Mouse (Mus musculus): ENCODE measurements around the gene Khsrp. TPM values are rescaled to one million over a fixed set of nuclear protein-coding genes. Genes with fewer than 3 reads are reported as not detected.

Gene Khsrp
- 56.3 and 56.9 TPM in 2 replicates for polyA plus RNA-seq (2011; ENCODE audit: insufficient read depth, insufficient read length, low replicate concordance, missing spikeins)

- Histone ChIP-seq H3K4me1 (ENCODE audit: control insufficient read depth, insufficient read depth, low read length) (peaks cover 1% of the 10 kb centered on the region; the same call in 1 of the 2 replicates), H3K27ac (ENCODE audit: control insufficient read depth, insufficient read depth, low read depth, low read length, poor library complexity) (peak within 1 kb of the TSS; percentile 89), H3K4me3 (replicated peaks; ENCODE audit: control insufficient read depth, low read depth, low read length) (peak within 1 kb of the TSS; percentile 81)
- TF ChIP-seq CTCF (IDR thresholded peaks at IDR 0.05; ENCODE audit: control insufficient read depth, insufficient read depth, low read length) (no peak), POLR2A (IDR thresholded peaks at IDR 0.05; ENCODE audit: borderline replicate concordance, control insufficient read depth, low read depth, low read length) (peak; percentile 47; the same call in 1 of the 2 replicates)
- WGBS: 3% methylated on average over 97 of the region's 99 CpGs
Measured at GRCm38 (mm10) chr17:57030931-57031660, at the start of gene Khsrp. Gene Khsrp, minus strand, starts transcription at chr17:57031522.

- no peak for TF ChIP-seq POLR2A (IDR thresholded peaks at IDR 0.05; ENCODE audit: borderline replicate concordance, control insufficient read depth, low read depth, low read length)
- TF ChIP-seq CTCF (IDR thresholded peaks at IDR 0.05; ENCODE audit: control insufficient read depth, insufficient read depth, low read length): no peak
- peaks cover 3% of the 10 kb centered on the region; the same call in 1 of the 2 replicates for H3K4me1 ChIP-seq (ENCODE audit: control insufficient read depth, insufficient read depth, low read length)
- no peak overlapping the region for H3K27ac ChIP-seq (ENCODE audit: control insufficient read depth, insufficient read depth, low read depth, low read length, poor library complexity)
- 64% methylated on average over 3 of the region's 3 CpGs for WGBS
- H3K4me3 ChIP-seq (replicated peaks; ENCODE audit: control insufficient read depth, low read depth, low read length): no peak overlapping the region
Measured at GRCm38 (mm10) chr17:57079919-57080318, 48.6 kb upstream of the Khsrp start.

- Histone ChIP-seq H3K27ac (ENCODE audit: control insufficient read depth, insufficient read depth, low read depth, low read length, poor library complexity) (peak within 1 kb of the TSS; percentile 82), H3K4me1 (ENCODE audit: control insufficient read depth, insufficient read depth, low read length) (peaks cover 3% of the 10 kb centered on the region; the same call in 1 of the 2 replicates), H3K4me3 (replicated peaks; ENCODE audit: control insufficient read depth, low read depth, low read length) (peak within 1 kb of the TSS; percentile 70)
- WGBS: 2% methylated on average over 6 of the region's 6 CpGs
- TF ChIP-seq POLR2A (IDR thresholded peaks at IDR 0.05; ENCODE audit: borderline replicate concordance, control insufficient read depth, low read depth, low read length) (peak; percentile 84; the same call in 1 of the 2 replicates), CTCF (IDR thresholded peaks at IDR 0.05; ENCODE audit: control insufficient read depth, insufficient read depth, low read length) (no peak)
Measured at GRCm38 (mm10) chr17:57078336-57078735, 47.0 kb upstream of the Khsrp start, which contains the start of gene Dennd1c. Gene Dennd1c, minus strand, starts transcription at chr17:57078514.

- peaks cover 3% of the 10 kb centered on the region; the same call in 1 of the 2 replicates for H3K4me1 ChIP-seq (ENCODE audit: control insufficient read depth, insufficient read depth, low read length)
- TF ChIP-seq CTCF (IDR thresholded peaks at IDR 0.05; ENCODE audit: control insufficient read depth, insufficient read depth, low read length) (no peak), POLR2A (IDR thresholded peaks at IDR 0.05; ENCODE audit: borderline replicate concordance, control insufficient read depth, low read depth, low read length) (no peak)
- H3K4me3 ChIP-seq (replicated peaks; ENCODE audit: control insufficient read depth, low read depth, low read length): no peak overlapping the region
- WGBS: 44% methylated on average over 3 of the region's 3 CpGs
- H3K27ac ChIP-seq (ENCODE audit: control insufficient read depth, insufficient read depth, low read depth, low read length, poor library complexity): no peak overlapping the region
Measured at GRCm38 (mm10) chr17:57076916-57077315, 45.6 kb upstream of the Khsrp start.

DNA sequence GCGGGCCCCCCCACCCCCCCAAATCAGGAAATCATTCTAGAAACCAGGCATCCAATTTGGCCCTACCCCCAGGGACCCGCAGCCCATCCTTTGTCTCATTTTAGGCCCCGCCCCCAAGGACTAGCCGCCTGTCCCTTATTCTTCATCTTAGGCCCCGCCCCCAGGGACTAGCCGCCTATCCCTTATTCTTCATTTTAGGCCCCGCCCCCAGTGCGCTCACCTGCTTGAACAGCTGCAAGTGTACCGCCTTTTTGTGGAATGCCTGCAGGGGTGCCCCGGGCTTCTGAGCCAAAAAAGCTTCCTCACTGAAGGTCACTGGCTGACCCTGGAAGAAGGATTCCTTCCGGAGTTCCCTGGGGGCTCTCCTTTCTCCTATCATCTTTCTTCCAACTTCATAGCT is 39.4 kb upstream of the Khsrp start:
- WGBS: 79% methylated on average over 11 of the region's 11 CpGs
- no peaks in the 10 kb centered on the region for H3K4me1 ChIP-seq (ENCODE audit: control insufficient read depth, insufficient read depth, low read length)
- no peak for TF ChIP-seq CTCF (IDR thresholded peaks at IDR 0.05; ENCODE audit: control insufficient read depth, insufficient read depth, low read length)
- TF ChIP-seq POLR2A (IDR thresholded peaks at IDR 0.05; ENCODE audit: borderline replicate concordance, control insufficient read depth, low read depth, low read length): no peak

GRCm38 (mm10) chr17:57070272-57070671 is 39.0 kb upstream of the Khsrp start:
- WGBS: 73% methylated on average over 9 of the region's 9 CpGs
- H3K4me1 ChIP-seq (ENCODE audit: control insufficient read depth, insufficient read depth, low read length): no peaks in the 10 kb centered on the region
- no peak overlapping the region for H3K4me3 ChIP-seq (replicated peaks; ENCODE audit: control insufficient read depth, low read depth, low read length)
- TF ChIP-seq CTCF (IDR thresholded peaks at IDR 0.05; ENCODE audit: control insufficient read depth, insufficient read depth, low read length) (no peak), POLR2A (IDR thresholded peaks at IDR 0.05; ENCODE audit: borderline replicate concordance, control insufficient read depth, low read depth, low read length) (no peak)
- no peak overlapping the region for H3K27ac ChIP-seq (ENCODE audit: control insufficient read depth, insufficient read depth, low read depth, low read length, poor library complexity)

More for the DNA sequence above, 39.4 kb upstream of the Khsrp start:
- H3K27ac ChIP-seq (ENCODE audit: control insufficient read depth, insufficient read depth, low read depth, low read length, poor library complexity): no peak overlapping the region
- no peak overlapping the region for H3K4me3 ChIP-seq (replicated peaks; ENCODE audit: control insufficient read depth, low read depth, low read length)

DNA sequence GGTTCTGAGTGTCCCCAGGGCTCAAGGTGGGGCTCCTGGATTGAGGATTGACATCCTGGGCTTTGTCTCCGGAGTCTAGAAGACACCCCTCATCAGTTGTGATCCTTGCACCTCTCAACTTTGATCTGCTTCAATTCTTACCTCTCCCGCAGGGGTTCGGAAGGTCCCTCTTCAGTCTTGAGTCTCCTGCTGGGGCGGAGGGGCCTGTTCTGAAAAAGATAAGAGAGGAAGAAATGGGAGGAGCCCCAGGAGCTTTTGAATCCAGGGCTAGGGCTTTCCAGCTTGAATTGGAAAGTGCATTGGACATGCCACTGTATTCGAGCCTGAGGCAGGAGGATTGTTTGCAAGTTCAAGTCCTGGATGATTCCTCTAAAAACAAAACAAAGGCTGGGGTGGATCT is 35.6 kb upstream of the Khsrp start:
- H3K4me1 ChIP-seq (ENCODE audit: control insufficient read depth, insufficient read depth, low read length): no peaks in the 10 kb centered on the region
- H3K27ac ChIP-seq (ENCODE audit: control insufficient read depth, insufficient read depth, low read depth, low read length, poor library complexity): no peak overlapping the region
- TF ChIP-seq CTCF (IDR thresholded peaks at IDR 0.05; ENCODE audit: control insufficient read depth, insufficient read depth, low read length) (no peak), POLR2A (IDR thresholded peaks at IDR 0.05; ENCODE audit: borderline replicate concordance, control insufficient read depth, low read depth, low read length) (no peak)
- no peak overlapping the region for H3K4me3 ChIP-seq (replicated peaks; ENCODE audit: control insufficient read depth, low read depth, low read length)
- 71% methylated on average over 5 of the region's 5 CpGs for WGBS

DNA sequence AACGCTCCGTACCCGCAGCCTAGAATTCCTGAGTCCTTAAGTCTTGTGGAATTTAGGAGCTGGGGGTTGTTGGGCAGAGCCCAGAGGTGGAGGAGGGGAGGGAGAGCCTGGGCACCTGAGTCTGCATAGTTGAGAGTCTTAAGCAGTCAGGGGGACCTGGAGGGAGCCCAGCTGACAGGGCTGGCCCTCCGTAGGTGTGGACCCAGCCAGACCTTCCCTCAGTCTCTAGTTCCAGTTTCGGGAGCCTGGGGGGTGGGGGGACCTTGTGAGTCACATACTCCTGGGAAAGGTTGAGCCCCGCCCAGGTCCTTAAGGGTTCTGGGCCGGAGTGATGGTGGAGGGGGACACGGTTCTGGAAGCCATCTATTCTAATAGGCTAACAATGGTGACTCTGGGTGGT is 31.7 kb upstream of the Khsrp start:
- H3K4me1 ChIP-seq (ENCODE audit: control insufficient read depth, insufficient read depth, low read length): peaks cover 3% of the 10 kb centered on the region; the same call in 1 of the 2 replicates
- no peak for TF ChIP-seq POLR2A (IDR thresholded peaks at IDR 0.05; ENCODE audit: borderline replicate concordance, control insufficient read depth, low read depth, low read length)
- no peak for TF ChIP-seq CTCF (IDR thresholded peaks at IDR 0.05; ENCODE audit: control insufficient read depth, insufficient read depth, low read length)
- no peak overlapping the region for H3K27ac ChIP-seq (ENCODE audit: control insufficient read depth, insufficient read depth, low read depth, low read length, poor library complexity)
- no peak overlapping the region for H3K4me3 ChIP-seq (replicated peaks; ENCODE audit: control insufficient read depth, low read depth, low read length)
- WGBS: 79% methylated on average over 8 of the region's 8 CpGs
